Mouse (Mus musculus): ENCODE measurements around the gene Ttll4.

The Ttll4 gene

DNA sequence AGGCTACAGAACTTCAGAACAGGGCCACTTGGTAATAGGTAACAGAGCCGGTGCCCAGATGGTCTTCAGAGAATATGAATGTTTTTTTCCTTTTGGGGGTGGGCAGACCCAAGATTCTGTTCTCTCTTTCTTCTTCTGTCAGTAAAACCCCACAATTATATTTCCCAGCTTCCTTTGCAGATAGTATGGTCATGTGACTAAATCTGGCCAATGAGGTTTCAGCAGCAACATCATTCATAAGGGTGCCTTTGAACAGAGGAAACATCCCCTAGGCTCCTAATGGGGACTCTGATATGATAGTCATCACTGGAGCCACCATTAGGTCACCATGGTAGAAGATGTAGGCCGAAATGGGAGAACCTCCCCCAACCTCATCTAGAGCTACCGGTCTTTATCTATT, 91.3 kb downstream of the Ttll4 start:
- no peak for DNase-seq (ENCODE audit: low spot score in 2 of 2)

Data from left cerebral cortex, adult 9 months (tissue).